Mouse (Mus musculus): ENCODE measurements around the gene Il3ra. TPM values are rescaled to one million over a fixed set of nuclear protein-coding genes. Genes with fewer than 3 reads are reported as not detected.

Gene Il3ra
- total RNA-seq, 2 experiments from 2014 or later = 3.4 to 5.0 TPM

- DNase-seq (ENCODE audit: low spot score in 2 of 2) = peak in 1 of 2 experiments; percentile 11
Measured at GRCm38 (mm10) chr14:14350263-14351147, 4.4 kb downstream of the Il3ra start.

GRCm38 (mm10) chr14:14351148-14351455, 5.0 kb downstream of the Il3ra start:
- Histone ChIP-seq H3K27ac (no peak overlapping the region), H3K4me3 (no peak overlapping the region)
- TF ChIP-seq CTCF (conservative IDR thresholded peaks at IDR 0.05) = no peak
- DNase-seq (ENCODE audit: low spot score in 2 of 2) = no peak

More at GRCm38 (mm10) chr14:14350263-14351147, 4.4 kb downstream of the Il3ra start:
- Histone ChIP-seq H3K4me3 (no peak overlapping the region), H3K27ac (no peak overlapping the region)
- TF ChIP-seq CTCF (conservative IDR thresholded peaks at IDR 0.05) = no peak

- TF ChIP-seq CTCF (conservative IDR thresholded peaks at IDR 0.05) = 0 out of 2 replicates have a peak, but pooled peaks have one; percentile 11
- H3K27ac ChIP-seq = no peak overlapping the region
- no peak overlapping the region for H3K4me3 ChIP-seq
- no peak for DNase-seq (ENCODE audit: low spot score in 2 of 2)
Measured at GRCm38 (mm10) chr14:14351721-14352590, 5.9 kb downstream of the Il3ra start.

GRCm38 (mm10) chr14:14352606-14353005, 6.5 kb downstream of the Il3ra start:
- no peak overlapping the region for H3K27ac ChIP-seq
- TF ChIP-seq CTCF (conservative IDR thresholded peaks at IDR 0.05) = no peak
- no peak for DNase-seq (ENCODE audit: low spot score in 2 of 2)
- H3K4me3 ChIP-seq = no peak overlapping the region

GRCm38 (mm10) chr14:14353081-14353732, 7.1 kb downstream of the Il3ra start:
- H3K4me3 ChIP-seq = no peak overlapping the region
- H3K27ac ChIP-seq = no peak overlapping the region
- no peak for TF ChIP-seq CTCF (conservative IDR thresholded peaks at IDR 0.05)
- no peak for DNase-seq (ENCODE audit: low spot score in 2 of 2)

GRCm38 (mm10) chr14:14353740-14354510, 7.8 kb downstream of the Il3ra start:
- Histone ChIP-seq H3K27ac (no peak overlapping the region), H3K4me3 (no peak overlapping the region)
- DNase-seq (ENCODE audit: low spot score in 2 of 2) = peak in 1 of 2 experiments; percentile 12
- no peak for TF ChIP-seq CTCF (conservative IDR thresholded peaks at IDR 0.05)

GRCm38 (mm10) chr14:14354511-14355359, 8.7 kb downstream of the Il3ra start:
- no peak for DNase-seq (ENCODE audit: low spot score in 2 of 2)
- no peak overlapping the region for H3K27ac ChIP-seq
- no peak overlapping the region for H3K4me3 ChIP-seq
- no peak for TF ChIP-seq CTCF (conservative IDR thresholded peaks at IDR 0.05)

GRCm38 (mm10) chr14:14355360-14355646, 9.2 kb downstream of the Il3ra start:
- Histone ChIP-seq H3K4me3 (no peak overlapping the region), H3K27ac (no peak overlapping the region)
- DNase-seq (ENCODE audit: low spot score in 2 of 2) = no peak
- TF ChIP-seq CTCF (conservative IDR thresholded peaks at IDR 0.05) = no peak

- no peak for DNase-seq (ENCODE audit: low spot score in 2 of 2)
- no peak for TF ChIP-seq CTCF (conservative IDR thresholded peaks at IDR 0.05)
- Histone ChIP-seq H3K27ac (no peak overlapping the region), H3K4me3 (no peak overlapping the region)
Measured at GRCm38 (mm10) chr14:14395535-14395934, 49.5 kb downstream of the Il3ra start.

- DNase-seq (ENCODE audit: low spot score in 2 of 2) = no peak
- Histone ChIP-seq H3K27ac (no peak within 1 kb of the TSS), H3K4me3 (no peak within 1 kb of the TSS)
- no peak for TF ChIP-seq CTCF (conservative IDR thresholded peaks at IDR 0.05)
Measured at GRCm38 (mm10) chr14:14400998-14401397, 54.9 kb downstream of the Il3ra start, which contains the start of gene Olfr721-ps1. Gene Olfr721-ps1, plus strand, starts transcription at chr14:14401298.

Other genes with a start within 250 kb of the Il3ra start
- gene Psmd6, start 225.3 kb upstream of the Il3ra start, total RNA-seq (2021) = 100 to 1,000 TPM; 120 to 127 TPM
- gene Olfr720, start 159.4 kb upstream of the Il3ra start, total RNA-seq (2021) = not detected
- gene Olfr31, start 23.4 kb upstream of the Il3ra start, total RNA-seq (2021) = not detected
- not detected for gene Olfr721-ps1, start 55.0 kb downstream of the Il3ra start, total RNA-seq (2021)